Mouse (Mus musculus) adrenal gland, postnatal 14 days (tissue): Measurements from ENCODE around the gene Fam234a. TPM values are rescaled to one million over a fixed set of nuclear protein-coding genes. Genes with fewer than 3 reads are reported as not detected.
"Not testable (repeated sequence)": the region's sequence is repeated elsewhere in the genome, so short reads cannot be mapped to it uniquely, and the experiment has no call there.

ENCODE experiments used
- DNase-seq: peaks from one replicate; pipeline ENCODE4 v3.0.0; 2021; ENCODE audit warnings: mixed read lengths
- total RNA-seq: library from RNA; stranded (reverse); gene quantifications from 2 replicates; pipeline ENCODE4 v1.2.3, GENCODE M21; 2021

Fam234a gene
- total RNA-seq, 1 experiment from 2014 or later, result 97.7 TPM

DNA sequence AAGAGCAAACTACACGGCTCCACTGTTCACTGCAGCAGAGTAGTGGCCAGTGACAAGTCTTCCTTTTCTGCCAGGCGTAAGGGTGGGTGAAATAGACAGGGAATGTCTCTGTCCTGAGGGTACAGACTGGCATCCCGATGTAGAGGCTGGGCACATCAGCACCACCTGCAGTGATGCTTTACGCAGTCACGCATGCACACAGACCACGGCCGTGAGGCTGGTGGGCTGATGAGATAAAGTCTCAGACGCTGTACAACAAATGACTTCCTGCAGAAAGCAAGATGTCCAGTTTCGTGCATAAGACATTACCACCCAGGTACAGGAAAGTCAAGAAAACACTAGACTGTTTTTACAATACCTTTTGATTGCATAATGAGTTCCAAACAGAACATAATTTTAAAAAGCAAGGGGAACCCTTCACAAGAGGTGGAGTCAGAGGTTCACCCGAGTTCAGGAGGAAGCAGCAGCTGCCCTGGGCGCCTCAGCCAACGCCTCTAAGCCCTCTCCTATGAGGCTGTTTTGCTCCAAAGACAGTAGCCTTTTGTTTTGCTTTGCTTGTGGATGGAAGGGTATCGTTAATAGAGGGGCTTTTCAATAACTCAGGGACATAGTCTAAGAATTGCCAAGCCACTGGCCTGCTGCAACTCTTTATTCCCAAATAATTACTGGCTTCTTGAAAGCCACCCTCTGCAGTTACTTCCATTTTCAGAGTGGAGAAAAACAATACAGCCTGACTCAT lies 8.8 kb downstream of the Fam234a start:
- no peak for DNase-seq

DNA sequence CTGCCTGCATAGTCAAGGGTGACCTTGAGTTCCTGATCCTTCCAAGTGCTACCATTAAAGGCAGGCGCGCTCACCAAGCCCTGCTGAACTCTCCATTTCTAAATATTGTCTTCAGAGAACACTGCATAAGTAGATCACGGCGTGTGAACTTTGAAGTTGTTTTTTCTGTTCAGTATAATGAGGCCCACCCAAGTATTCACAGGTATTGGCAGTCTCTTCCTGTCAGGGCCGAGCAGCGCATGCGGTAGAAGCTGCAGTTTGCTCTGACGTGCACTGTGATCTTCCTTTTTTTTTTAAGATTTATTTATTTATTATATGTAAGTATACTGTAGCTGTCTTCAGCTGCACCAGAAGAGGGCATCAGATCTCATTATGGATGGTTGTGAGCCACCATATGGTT lies 9.7 kb downstream of the Fam234a start:
- DNase-seq, result no peak

DNA sequence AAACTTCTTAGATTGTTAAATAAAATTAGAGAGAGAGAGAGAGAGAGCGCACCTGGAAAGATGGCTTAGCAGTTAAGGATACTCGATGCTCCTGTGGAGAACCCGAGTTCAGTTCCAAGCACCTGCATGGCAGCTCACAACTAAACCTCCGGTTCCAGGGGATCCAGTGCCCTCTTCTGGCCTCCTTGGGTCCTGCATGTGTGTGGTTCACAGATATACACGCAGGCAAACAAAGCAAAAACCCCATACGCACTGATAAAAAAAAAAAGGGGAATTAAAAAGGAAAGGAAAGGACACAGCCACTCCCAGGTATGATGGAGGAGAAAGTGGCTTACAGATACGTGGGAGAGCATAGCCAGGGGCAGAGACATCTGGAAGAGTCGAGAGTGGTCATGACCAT lies 11.2 kb downstream of the Fam234a start:
- no peak for DNase-seq

DNA sequence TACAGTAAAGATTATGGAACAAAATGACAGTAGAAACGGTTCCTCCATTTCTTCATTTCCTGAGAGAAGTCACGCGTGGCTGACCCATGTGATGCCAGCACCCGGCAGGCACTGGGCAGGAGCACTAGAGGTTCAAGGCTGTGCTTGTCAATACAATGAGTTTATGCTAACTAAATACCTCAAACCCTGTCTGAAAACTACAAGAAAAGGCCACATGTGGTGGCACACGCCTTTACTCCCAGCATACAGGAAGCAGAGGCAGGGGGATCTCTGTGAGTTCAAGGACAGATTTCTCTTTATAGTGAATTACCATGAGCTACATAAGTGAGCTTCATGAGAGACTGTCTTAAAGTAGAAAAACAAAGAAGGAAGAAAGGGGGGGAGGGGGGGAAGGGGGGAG lies 12.9 kb downstream of the Fam234a start:
- no peak for DNase-seq

DNA sequence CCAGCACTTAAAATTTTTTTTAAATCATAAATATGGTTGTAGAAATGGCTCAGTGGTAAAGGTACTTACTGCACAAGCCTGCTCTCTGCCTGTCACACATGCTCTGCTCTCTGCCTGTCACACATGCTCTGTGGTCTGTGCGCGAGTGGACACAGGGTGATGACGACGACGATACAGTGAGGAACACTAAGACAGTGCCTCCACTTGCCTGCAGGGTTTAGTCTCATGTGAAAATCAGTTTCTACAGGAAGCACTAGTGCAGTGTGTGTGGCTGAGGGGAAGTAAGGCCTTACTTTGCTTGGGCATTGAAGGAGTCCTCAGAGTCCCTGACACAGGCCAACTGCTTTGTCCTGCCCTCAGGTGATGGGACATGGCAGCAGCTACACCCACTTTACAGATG lies 14.3 kb downstream of the Fam234a start:
- no peak for DNase-seq

DNA sequence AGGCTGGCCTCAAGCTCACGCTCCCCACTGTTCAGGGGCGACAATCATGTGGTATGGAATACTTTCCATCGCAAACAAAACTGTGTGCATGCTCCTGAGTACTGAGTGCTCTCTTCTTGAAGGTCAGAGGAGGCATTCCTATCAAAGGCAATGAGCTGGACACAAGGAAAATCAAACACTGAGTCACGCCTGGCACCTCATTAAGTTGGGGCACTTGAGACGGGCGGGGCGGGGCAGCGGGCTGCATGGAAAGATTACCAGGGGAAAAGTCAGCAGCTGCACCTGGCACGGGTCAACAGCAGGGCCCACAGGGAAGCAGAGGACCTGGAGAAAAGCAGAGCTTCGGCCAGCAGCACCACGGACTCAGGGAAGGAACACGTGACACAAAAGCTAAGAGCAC lies 18.9 kb downstream of the Fam234a start:
- DNase-seq, result peak; percentile 38

DNA sequence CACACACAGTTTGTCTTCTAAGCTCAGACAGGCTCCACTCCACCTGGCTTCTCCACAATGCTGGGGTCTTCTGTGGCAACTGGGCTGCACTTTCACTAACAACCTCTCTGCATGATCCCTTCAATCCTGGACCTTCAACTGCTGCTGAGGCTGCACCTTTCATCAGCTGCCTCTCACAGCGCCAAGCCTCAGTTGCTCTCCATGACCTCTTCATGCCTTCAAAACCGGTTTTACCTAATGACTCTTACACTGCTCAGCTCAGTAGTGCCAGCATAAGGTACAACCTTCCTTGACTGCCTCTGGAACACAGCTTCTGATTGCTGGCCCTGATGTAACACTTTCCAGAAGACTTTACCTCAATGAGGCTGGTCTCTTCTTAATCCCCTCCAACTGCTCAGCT lies 22.5 kb downstream of the Fam234a start:
- no peak for DNase-seq

DNA sequence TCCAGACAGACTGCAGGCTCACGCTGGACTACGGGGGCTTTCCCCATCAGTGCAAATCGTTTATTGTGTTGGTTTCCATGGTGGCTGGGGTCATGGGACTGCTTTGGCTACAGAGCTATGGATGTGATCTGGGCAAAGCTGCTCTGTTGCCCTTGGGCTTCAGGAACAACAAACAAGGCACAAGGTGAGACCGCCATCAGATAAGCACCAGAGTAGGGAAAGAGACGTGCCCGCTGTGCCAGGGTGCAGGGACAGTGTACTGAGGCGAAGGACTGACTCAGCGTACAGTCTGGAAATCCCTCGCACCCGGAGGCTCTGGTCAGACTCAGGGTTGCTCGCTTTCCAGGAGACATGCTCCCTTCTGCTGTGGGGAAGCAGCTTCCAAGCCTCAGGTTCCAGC lies 31.4 kb downstream of the Fam234a start:
- DNase-seq, result no peak

DNA sequence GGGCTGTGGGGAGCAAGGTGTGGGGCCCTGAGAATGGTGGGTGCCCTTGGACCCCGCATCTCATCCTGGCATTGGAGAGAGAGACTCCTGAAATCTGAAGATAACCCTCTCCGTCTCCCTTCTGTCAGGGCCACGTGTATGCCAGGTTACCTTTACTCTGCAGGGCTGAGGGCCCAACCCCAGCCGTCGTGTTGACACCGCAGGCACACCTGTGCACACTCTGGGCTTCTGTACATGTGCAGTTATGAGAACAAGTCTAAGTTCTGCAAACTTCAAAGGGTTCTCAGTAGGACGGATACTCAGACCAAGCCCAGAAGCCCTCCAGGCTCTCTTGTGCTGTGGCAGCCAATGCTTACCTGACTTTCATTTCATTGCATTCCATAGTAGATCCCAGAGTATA lies 31.8 kb downstream of the Fam234a start:
- no peak for DNase-seq

DNA sequence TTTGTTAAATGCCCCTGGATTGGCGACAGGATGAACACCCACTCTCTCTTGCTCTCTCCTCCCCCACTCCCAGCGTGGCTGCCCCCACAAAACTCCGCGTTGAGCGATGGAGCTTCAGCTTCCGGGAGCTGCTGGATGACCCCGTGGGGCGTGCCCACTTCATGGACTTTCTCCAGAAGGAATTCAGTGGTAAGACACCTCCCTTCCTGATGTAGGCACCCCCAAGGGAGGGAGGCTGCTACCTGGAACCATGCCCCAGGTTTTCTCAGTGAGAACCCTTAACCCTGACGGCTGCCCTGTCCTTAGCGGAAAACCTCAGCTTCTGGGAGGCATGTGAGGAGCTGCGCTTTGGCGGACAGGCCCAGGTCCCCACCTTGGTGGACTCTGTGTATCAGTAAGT lies 36.4 kb downstream of the Fam234a start, which contains the start of gene Arhgdig:
Gene Arhgdig, minus strand, starts transcription at position 101 of the 400 bp plus-strand sequence.
- DNase-seq, result no peak

DNA sequence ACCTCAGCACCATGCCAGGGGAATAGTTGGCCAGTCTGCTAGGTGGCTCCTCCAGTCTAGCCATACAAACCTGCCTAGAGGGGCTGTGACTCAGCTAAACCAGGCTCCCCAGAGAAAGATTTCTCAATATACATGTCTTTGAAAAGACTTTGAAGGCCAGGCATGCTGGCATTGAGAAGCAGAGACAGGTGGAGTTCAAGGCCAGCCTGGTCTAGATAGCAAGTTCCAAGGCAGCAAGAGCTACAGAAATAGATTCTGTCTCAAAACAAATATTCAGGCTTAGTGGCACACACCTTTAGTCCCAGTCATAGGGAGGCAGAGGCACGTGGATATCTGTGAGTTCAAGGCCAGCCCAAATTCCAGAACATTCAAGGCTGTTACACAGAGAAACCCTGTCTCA lies 37.6 kb downstream of the Fam234a start:
- peak; percentile 60 for DNase-seq

DNA sequence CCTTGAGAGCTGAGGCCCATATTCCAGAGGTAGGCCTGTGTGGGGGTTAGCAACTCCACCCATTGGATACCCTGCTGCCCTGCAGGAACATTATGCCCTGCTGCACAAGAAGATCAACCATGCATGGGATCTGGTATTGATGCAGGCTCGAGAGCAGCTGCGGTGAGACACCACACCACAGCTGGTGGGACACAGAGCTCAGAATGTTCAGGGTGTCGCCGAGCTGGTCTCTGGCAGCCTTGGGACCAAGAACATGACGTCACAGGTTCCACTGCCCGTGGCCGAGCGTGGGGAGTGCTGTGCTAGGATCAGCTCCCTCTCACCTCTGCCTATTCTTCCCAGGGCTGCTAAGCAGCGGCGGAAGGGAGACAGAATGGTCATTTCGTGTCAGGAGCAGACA lies 39.3 kb downstream of the Fam234a start:
- no peak for DNase-seq

DNA sequence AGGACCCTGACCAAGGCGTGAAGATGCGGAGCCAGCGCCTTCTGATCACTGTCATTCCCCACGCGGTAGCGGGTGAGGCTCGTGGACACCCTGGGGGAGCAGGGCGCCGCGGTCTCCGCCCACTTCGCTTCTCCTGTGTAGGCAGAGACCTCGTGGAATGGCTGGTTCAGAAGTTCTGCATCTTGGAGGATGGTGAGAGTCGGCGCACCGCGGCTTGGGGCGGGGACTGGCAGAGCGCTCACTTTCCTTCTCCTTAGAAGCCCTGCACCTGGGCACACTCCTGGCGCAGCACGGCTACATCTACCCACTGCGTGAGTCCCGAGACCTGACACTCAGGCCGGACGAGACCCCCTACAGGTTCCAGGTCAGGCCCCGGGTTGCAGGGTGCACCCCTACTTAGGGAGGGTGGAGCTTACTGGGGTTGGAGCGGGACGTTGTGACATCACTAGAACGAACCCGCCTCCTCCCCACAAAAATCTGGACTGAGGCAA lies 40.7 kb downstream of the Fam234a start:
- peak; percentile 57 for DNase-seq

DNA sequence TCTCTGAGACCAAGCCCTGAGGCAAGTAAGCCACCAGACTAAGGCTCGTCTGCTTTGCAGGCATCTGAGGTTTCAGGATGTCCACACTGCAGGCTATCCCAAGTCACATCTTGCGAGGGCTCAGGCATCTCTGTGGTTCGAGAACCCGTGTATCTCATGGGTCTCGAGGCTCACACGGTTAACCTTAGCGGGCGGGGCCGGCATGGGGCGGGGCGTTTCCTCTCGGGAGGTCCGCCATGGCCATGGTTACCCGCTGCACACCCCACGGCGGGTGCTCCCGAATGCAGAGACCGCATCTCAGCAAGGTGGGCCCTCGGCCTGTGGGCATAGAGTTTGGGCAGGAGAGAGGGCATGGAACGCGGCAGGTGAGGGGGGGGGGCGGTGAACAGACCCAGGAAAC lies 41.3 kb downstream of the Fam234a start, which contains the start of gene Rgs11:
Gene Rgs11, plus strand, starts transcription at position 215 of the 400 bp plus-strand sequence.
- DNase-seq, result peak; percentile 78

DNA sequence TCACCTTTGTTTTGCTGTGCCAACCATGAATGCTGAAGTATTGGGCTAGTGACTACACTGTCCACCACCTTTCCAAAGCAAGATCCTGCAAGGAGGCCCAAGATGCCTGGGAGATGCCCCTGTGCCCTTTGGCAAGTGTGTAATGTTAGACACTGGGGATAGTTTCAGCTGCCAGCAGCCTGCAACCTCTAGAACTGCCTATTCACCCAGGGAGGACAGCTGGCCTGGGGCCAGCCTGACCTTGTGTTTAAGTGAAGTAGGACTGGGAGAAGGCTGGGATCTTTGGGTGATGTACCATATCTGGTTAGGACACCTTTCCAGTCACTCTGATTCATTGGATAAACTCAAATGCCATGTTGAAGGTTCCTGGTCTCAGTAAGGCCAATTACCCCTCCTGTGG lies 42.0 kb downstream of the Fam234a start:
- peak; percentile 64 for DNase-seq

DNA sequence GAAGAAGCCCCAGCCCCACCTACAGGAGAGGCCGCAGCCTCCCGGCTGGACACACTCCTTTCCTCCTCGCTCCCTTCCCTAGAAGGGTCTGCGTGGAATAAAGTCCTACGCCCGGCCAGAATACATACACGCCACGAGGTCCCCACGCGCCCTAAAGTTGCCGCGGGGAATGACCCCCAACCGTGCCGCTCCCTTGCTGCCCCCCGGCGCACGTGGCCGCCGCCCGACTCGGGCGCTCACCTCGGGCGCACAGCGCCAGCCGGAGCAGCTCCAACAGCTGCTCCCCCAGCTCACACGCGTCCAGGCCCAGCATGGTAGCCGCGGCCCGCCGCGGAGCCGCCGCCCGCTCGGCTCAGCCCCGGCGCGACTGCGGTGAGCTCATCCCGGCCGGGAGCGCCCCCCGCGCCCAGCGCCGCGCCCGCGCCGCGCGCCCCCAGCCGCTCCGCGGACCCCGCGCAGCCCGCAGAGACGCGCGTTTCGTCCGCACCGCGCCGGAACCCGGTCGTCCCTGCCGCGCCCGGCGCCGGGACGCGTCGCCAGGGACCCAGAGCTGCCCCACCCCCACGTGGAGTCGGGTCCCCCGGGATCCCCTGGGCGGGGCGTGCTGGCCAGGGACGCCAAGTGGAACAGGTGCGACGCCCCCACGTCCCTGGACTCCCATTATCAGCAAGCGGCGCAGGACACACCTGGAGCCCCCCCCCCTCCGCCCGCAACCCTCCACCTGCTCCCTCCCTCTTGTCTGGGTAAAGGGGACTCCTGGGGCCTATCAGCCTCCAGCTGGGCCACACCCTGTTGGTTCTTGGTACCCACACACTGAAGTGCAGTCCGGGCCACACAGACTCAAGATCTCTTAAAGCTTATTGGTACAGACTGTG lies 43.0 kb downstream of the Fam234a start:
- peak; percentile 59 for DNase-seq

DNA sequence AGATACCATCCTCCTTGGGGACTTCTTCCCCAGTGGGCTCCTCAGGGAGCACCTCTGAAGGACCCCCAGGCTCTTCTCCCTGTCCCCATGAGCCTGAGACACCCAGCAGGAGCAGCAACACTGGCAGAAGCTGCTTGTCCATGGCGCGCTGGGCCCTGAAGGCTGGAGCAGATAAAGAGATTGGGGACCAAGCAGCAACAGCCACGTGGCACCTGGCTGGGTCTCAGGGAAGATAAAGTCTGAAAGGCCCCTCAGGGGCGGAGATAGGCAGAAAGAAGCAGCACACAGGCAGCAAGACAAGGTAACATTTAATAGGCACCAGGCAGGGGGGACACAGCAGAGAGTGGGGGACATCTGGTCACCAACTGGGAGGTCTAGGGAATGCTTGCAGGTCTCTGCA lies 45.1 kb downstream of the Fam234a start, which contains the start of gene Pdia2:
Gene Pdia2, minus strand, starts transcription at position 196 of the 400 bp plus-strand sequence.
- no peak for DNase-seq

DNA sequence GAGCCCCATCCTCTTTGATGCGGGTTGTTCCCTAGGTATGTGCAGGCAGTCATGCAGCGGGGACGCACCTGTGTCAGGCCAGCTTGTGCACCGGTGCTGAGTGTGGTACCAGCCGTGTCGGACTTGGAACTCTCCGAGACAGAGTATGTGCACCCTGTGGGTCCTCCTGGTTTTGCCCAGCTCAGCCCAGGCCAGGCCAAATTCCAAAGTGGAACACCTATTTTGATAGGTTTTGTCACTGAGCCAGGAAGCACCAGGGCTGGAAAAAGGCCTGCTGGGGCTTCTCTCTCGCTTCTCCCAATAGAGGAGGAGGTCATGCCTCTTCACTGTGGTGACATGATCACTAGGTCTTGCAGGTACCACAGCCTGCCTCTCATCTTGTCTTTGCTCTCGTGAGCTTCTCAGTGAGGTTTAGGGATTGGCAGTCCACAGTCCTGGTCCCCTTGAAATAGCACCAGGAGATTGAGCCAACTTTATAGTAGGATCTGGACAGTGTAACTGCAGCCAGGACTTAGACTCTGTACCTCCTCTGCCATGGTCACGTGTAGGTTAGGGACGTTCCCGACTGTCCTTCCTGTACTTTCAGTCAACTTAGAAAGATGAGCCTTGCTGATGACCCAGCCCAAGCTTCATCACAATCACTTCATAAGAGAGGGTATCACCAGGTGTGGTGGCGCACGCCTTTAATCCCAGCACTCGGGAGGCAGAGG lies 51.4 kb downstream of the Fam234a start:
- no peak for DNase-seq

DNA sequence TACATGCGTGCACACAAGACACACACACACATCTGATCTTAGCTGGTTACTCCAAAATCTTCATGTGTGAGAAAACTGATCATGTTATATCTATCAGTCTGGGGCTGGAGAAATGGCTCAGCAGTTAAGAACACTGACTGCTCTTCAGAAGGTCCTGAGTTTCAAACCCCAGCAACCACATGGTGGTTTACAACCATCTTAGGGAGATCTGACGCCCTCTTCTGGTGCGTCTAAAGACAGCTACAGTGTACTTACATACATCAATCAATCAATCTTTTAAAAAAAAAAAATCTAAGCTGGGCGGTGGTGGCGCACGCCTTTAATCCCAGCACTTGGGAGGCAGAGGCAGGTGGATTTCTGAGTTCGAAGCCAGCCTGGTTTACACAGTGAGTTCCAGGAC lies 52.6 kb downstream of the Fam234a start:
- DNase-seq, result not testable (repeated sequence)

DNA sequence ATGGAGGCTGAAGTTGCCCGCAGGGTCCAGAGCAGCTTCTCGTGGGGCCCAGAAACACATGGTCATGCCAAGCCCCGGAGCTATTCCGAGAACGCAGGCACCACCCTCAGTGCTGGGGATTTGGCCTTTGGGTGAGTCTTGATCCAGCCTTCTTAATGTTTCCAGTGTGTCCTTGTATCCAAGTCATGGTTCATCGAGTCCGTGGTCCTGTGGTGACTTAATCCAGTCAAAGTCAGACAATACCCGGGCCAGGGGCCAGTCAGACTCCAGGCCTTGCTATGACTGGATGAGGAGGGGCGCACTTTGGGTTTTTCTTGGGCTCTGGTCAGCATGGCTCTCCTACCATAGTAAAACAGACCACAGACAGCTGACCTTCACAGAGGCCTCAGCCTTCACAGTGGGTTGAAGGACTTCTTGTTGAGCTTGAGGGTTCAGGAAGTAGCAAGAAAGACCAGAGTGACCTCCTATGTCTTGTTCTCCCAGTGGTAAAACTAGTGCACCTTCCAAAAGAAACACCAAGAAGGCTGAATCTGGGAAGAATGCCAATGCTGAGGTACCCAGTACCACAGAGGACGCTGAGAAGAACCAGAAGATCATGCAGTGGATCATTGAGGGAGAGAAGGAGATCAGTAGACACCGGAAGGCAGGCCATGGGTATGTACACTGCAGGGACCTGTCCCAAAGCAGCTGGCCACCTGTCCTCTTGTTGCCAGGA lies 55.8 kb downstream of the Fam234a start:
- DNase-seq, result no peak

DNA sequence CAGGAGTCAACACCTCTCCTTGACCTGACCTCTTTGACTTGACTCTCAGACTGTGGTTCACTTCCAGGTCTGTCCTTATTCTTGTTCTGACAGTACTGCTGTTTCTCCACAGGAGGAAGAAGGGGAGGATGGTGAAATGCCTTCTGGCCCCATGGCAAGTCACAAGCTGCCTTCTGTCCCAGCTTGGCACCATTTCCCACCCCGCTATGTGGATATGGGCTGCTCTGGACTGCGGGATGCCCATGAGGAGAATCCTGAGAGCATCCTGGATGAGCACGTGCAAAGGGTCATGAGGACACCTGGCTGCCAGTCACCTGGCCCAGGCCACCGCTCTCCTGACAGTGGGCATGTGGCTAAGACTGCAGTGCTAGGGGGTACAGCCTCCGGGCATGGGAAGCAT lies 56.5 kb downstream of the Fam234a start:
- DNase-seq, result no peak

DNA sequence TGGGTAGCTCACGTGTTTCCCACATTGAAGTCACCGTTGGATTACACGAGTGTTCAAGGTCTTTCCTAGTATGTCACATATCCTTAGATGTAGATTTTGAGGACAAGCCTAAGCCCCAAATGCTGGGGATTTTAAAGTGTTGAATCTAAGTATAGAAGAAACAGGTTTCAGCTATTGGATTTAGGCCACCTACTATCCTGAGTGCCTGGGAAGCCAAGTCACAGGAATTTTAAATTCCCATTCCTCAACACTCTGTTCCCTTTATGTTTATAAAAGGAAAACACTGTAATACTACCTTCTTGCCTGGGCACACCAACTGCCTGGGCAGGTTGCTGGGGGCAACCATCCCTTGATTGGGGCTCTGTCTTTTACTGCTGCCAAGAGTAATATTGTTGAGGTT lies 62.9 kb downstream of the Fam234a start:
- no peak for DNase-seq
